Mouse (Mus musculus) limb, embryonic 15.5 days (tissue): Measurements from ENCODE around the gene Porcn. TPM values are rescaled to one million over a fixed set of nuclear protein-coding genes. Genes with fewer than 3 reads are reported as not detected.

Experiments
- ATAC-seq: fragments of 200-750 bp; cut with Nextera tagmentation; 2 replicates; pipeline ENCODE4 v1.8.0; 2017; ENCODE audit warnings: low read depth, moderate TSS enrichment; ENCODE audit not compliant: insufficient number of reproducible peaks, low FRiP score, low TSS enrichment
- H3K27ac ChIP-seq: fragments of 300-500 bp; sonication (generic); 2 replicates; pipeline ENCODE4 v1.5.1; 2015; ENCODE audit warnings: moderate library complexity, mild to moderate bottlenecking, inconsistent platforms
- H3K27me3 ChIP-seq: fragments of 300-500 bp; sonication (generic); 2 replicates; pipeline ENCODE4 v1.6.1; 2015; ENCODE audit warnings: inconsistent platforms
- H3K36me3 ChIP-seq: fragments of 300-500 bp; sonication (generic); 2 replicates; pipeline ENCODE4 v1.6.1; 2015; ENCODE audit warnings: inconsistent platforms
- H3K4me1 ChIP-seq: fragments of 300-500 bp; sonication (generic); 2 replicates; pipeline ENCODE4 v1.6.1; 2015; ENCODE audit warnings: inconsistent platforms
- H3K4me2 ChIP-seq: fragments of 300-500 bp; sonication (generic); 2 replicates; pipeline ENCODE4 v1.6.1; 2015; ENCODE audit warnings: mild to moderate bottlenecking, inconsistent platforms
- H3K4me3 ChIP-seq: fragments of 300-500 bp; sonication (generic); 2 replicates; pipeline ENCODE4 v1.5.1; 2015; ENCODE audit warnings: mild to moderate bottlenecking, inconsistent platforms
- H3K9ac ChIP-seq: fragments of 300-500 bp; sonication (generic); 2 replicates; pipeline ENCODE4 v1.6.1; 2015; ENCODE audit warnings: inconsistent platforms
- H3K9me3 ChIP-seq: fragments of 300-500 bp; sonication (generic); 2 replicates; pipeline ENCODE4 v1.6.1; 2016; ENCODE audit warnings: inconsistent platforms
- WGBS: fragments of 180-500 bp; shearing (Covaris S2); methylation state at CpG from one replicate; pipeline ENCODE4 v1.1.7; 2015; 5-methylcytosine and 5-hydroxymethylcytosine counted together
- polyA plus RNA-seq: library from polyadenylated mRNA; unstranded; fragments of >200 nt; fragmentation: Nextera tagmentation; extraction: Ambion mirVana; gene quantifications from 2 replicates; pipeline ENCODE4 v1.2.1, GENCODE M21; 2015

Gene Porcn
- polyA plus RNA-seq, 1 experiment from 2014 or later, result 8.8 TPM

DNA sequence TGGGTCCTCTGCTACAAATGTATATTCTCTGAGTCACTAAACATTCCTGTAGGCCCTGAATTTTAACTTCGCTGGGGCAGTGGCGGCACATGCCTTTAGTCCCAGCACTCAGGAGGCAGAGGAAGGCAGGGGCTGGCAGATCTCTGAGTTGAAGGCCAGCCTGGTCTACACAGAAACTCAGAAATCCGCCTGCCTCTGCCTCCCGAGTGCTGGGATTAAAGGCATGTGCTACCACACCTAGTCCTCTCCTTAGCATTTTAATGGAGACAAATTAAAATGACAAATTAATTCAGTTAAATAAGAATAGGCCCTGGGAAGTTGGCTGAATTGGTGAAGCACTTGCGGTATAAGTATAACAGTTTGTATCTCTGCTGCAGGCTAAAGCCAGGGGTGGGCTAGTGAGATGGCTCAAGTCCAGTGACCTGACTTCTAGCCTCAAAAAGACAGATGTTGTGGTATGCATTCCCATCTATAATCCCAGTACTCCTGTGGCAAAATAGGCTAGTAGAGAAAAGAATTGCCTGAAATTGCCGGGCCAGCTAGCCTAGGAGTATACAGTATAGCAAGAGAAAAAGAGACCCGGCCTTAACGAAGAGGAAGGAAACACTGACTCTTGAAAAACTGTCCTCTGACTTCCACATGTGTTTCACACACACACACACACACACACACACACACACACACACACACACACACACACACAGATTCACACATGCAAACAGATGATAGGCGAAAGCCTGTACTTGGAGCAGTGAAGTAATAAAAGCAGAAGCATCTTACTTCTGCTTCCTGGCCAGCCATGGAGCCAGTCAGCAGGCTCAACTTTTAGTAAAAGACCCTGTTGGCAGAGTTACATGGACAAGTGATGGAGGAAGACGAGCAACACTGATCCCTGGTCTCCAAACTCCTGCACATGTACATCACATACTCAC is 38.3 kb downstream of the Porcn start:
- Histone ChIP-seq H3K4me2 (no peak overlapping the region), H3K4me1 (no peaks in the 10 kb centered on the region), H3K36me3 (peaks cover 10% of the 10 kb centered on the region), H3K9me3 (no peaks in the 10 kb centered on the region), H3K27ac (no peak overlapping the region), H3K27me3 (no peaks in the 10 kb centered on the region), H3K9ac (no peak overlapping the region), H3K4me3 (no peak overlapping the region)
- no peak for ATAC-seq
- WGBS, result 86% methylated on average over 10 of the region's 10 CpGs

DNA sequence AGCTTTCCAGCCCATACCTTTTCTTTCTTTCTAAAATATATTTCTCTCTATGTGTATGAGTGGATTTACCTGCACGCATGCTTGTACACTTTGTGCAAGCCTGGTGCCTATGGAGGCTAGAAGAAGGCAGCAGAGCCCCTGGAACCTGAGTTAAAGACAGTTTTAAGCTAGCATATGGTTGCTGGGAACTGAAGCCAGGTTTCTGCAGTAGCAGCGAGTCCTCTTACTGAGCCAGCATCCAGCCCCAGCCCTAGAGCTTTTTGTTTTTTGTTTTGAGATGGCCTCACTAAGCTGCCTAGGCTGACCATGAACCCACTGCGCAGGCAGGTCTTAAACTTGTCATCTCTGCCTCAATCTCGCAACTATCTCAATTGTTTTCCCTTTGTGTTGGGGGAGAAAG is 41.9 kb downstream of the Porcn start:
- Histone ChIP-seq H3K9ac (no peak overlapping the region), H3K4me1 (no peaks in the 10 kb centered on the region), H3K27ac (no peak overlapping the region), H3K27me3 (no peaks in the 10 kb centered on the region), H3K4me3 (no peak overlapping the region), H3K36me3 (peaks cover 10% of the 10 kb centered on the region), H3K4me2 (no peak overlapping the region), H3K9me3 (no peaks in the 10 kb centered on the region)
- ATAC-seq, result no peak
- 91% methylated on average over 4 of the region's 4 CpGs for WGBS

DNA sequence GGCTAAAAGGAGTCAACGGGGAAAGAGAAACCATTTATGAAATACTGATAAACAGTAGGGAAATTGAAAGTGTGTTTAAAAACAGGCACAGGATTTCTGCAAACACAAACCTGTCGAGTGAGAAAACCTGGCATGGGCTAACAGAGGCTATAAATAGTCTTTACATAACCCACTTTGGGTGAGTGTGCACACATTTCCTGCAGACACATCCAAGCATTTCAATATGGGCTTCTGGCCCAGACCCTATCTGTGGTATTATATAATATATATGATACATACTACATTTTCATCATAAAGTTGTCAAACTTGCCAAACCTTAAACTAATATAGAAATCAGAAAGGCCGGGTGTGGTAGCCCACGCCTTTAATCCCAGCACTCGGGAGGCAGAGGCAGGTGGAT is 43.2 kb downstream of the Porcn start:
- no peak overlapping the region for H3K4me3 ChIP-seq
- H3K27me3 ChIP-seq, result no peaks in the 10 kb centered on the region
- H3K9ac ChIP-seq, result no peak overlapping the region
- 83% methylated on average over 5 of the region's 5 CpGs for WGBS
- peaks cover 10% of the 10 kb centered on the region for H3K36me3 ChIP-seq
- no peak for ATAC-seq
- H3K27ac ChIP-seq, result no peak overlapping the region
- H3K9me3 ChIP-seq, result no peaks in the 10 kb centered on the region
- no peaks in the 10 kb centered on the region for H3K4me1 ChIP-seq
- H3K4me2 ChIP-seq, result no peak overlapping the region

DNA sequence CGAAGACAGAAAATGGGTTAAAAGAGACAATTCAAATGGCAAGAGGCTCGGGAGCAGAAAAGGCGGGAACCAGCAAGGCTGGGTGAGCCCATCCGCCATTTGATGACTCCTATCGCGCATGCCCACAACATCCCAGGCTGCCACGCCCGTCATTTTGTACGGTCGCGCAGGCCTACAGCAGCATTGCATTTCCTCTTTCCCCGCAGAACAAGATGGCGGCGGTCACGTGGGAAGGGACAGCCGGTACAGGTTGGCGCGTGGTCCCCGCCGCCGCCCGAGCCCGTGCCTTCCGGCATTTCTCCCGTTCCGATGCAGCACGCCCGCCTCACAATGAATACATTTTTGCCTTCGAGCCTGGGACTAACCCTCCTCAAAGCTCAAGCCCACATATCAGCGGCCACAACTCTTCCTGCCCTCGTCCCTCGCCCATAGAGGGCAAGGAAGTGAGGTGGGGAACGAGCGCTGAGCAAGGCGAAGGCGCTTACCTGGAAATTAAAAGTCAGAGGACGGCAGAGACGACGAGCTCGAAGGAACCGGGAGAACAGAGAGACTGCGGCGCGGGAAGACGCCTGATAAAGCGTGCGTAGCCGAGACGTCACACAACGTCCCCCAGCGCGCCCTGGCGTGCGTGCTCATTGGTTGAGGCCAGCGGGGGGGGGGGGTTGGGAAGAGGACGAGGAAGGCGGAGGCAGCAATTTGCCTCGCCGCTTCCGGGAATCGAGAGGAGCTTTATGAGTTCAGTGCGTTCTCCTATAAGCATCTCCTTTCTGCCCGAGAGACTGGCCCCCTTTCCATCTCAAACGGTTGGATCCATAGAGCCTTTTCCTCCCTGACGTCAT is 61.0 kb downstream of the Porcn start, which contains the start of gene Rbm3:
Gene Rbm3, minus strand, starts transcription at position 728 of the 839 bp plus-strand sequence.
- H3K9ac ChIP-seq, result peak within 1 kb of the TSS; percentile 69
- H3K4me2 ChIP-seq, result peak within 1 kb of the TSS; percentile 57
- peak; percentile 95 for ATAC-seq
- WGBS, result 28% methylated on average over 62 of the region's 65 CpGs
- peak within 1 kb of the TSS; percentile 60 for H3K4me3 ChIP-seq
- H3K27ac ChIP-seq, result peak within 1 kb of the TSS; percentile 97
- no peaks in the 10 kb centered on the region for H3K9me3 ChIP-seq
- peaks cover 8% of the 10 kb centered on the region for H3K4me1 ChIP-seq
- peaks cover 15% of the 10 kb centered on the region for H3K36me3 ChIP-seq
- H3K27me3 ChIP-seq, result no peaks in the 10 kb centered on the region

Other genes with a start within 250 kb of the Porcn start
- 2.1 and 2.9 TPM in 2 replicates for gene Gata1, start 228.5 kb downstream of the Porcn start, polyA plus RNA-seq
- not detected in 2 replicates for gene Glod5, start 188.0 kb downstream of the Porcn start, polyA plus RNA-seq
- 47.3 and 48.7 TPM in 2 replicates for gene Suv39h1, start 131.8 kb downstream of the Porcn start, polyA plus RNA-seq
- gene Was, start 116.0 kb downstream of the Porcn start, polyA plus RNA-seq, result 0.97 and 1.00 TPM in 2 replicates
- gene Wdr13, start 73.6 kb downstream of the Porcn start, polyA plus RNA-seq, result 20.3 and 21.3 TPM in 2 replicates
- 401 and 409 TPM in 2 replicates for gene Rbm3, start 60.6 kb downstream of the Porcn start, polyA plus RNA-seq
- gene Tbc1d25, start 30.3 kb downstream of the Porcn start, polyA plus RNA-seq, result 13.7 and 14.1 TPM in 2 replicates
- gene Ebp, start 13.0 kb downstream of the Porcn start, polyA plus RNA-seq, result 43.0 and 44.6 TPM in 2 replicates
- gene Ftsj1, start 45.9 kb upstream of the Porcn start, polyA plus RNA-seq, result 37.8 and 40.4 TPM in 2 replicates
- gene Slc38a5, start 64.6 kb upstream of the Porcn start, polyA plus RNA-seq, result 0.36 and 0.60 TPM in 2 replicates
- gene Ssxb10, start 120.9 kb upstream of the Porcn start, polyA plus RNA-seq, result not detected in 2 replicates
- gene Ssxb9, start 160.5 kb upstream of the Porcn start, polyA plus RNA-seq, result not detected in 2 replicates
- not detected in 2 replicates for gene Ssxb1, start 206.8 kb upstream of the Porcn start, polyA plus RNA-seq